Mouse (Mus musculus): ENCODE measurements around the gene Fam57a.

The Fam57a gene

DNA sequence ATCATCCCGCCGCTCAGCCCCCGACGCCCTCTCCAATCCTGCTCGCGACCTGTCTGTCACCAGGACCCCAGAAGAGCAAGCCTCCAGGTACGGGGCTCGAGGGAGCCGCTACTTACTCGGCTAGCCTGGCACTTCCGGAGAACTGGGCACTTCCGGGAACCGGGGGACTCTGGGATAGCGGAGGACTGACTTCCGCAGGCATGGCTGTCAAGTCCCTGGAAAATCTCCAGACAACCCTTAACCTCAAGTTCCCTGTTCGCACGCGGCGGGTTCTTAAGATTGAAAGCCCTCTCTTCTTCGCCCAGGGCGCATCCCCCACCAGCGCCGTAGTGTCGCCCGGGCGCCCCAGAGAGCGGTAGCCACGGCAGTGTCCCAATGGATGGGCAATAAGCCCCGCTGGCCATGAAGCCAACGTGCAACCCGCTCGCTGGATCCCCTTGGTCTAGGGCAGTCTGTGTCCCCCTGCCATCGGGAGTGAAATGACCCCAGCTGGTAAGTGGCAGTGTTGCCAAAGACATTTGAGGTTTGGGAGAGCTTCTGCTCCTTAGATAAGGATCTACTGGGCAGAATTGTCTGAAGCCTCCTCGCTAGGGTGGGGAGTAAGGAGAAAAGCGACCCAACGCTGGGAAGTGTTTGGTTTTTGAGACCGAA is at the start of gene Fam57a, which contains the start of gene Vps53:
Fam57a (plus strand) TSS at position 177 of the 651 bp plus-strand sequence.
Vps53 (minus strand) TSS at position 153 of the 651 bp plus-strand sequence.
- peak; percentile 89 for DNase-seq

GRCm38 (mm10) chr11:76130859-76131258 is 48.6 kb upstream of the Fam57a start:
- no peak for DNase-seq

DNA sequence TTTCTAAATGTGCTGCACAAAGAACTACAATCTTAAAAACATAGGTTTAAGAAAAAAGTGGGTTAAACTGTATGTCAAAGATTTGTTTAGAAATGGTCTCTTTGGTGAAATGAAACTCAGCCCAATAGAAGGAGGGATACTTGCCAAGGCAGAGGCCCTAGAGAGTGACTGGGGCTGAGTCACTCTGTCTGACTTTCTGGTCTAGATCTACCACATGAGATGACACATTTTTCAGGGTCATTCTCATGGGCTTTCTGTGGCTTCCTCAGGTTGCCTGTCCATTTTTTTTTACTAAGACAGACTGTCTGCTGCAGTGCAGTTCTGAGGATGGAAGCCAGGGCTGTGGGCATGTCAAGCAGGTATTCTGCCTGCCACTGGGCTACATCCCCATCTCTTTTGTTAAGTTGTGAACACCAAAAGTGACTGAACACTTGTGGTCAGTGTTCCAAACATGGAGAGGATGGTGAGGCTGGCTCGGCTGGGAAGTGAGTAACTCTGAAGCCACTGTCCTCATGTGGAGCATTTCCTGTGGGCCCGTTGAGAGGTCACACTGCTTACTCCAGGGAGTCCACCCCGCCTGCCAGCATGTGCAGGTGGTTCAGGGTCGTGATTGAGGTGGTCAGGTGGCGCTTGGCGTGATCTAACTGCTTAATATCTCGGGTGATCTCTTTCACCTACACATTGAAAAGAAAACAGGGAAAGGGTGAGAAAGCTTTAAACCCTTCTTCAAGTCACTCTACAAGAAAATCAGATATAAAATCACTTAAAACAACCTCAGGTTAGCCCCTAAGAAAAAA is 43.6 kb upstream of the Fam57a start:
- DNase-seq, result no peak

DNA sequence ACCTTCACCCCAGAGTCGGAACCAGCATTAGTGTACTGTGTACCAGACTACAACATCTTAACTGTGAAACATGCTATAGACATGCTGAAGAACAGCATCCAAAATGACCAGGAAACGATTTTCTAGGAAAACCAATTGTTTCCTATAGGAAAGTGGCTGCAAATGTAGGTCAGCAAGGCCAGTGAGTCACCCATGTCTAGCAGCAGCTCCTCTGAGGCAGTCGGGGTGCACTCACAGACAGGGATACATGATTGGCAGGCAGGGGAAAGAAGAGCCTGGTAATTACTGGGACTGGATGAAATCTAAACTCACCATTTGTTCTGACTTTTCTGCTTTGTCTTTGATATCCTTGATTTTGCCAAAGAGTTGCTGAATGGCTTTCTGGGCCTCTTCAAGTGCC is 41.5 kb upstream of the Fam57a start:
- DNase-seq, result no peak

DNA sequence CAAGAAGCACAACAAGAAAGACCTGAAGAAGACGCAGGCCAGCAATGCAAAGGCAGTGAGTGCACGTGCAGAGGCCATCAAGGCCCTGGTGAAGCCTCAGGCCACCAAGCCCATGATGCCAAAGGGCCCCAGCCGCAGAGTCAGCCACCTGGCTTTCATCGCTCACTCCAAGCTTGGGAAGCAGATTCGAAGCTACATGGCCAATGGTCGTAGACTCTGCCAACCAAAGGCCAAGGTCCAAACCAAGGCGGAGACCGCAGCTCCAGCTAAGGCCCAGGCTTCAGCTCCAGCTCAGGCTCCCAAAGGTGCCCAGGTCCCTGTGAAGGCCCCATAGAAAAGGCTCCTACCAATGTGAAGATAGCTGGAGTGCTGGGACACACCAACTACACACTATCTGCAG is 35.1 kb upstream of the Fam57a start:
- no peak for DNase-seq

DNA sequence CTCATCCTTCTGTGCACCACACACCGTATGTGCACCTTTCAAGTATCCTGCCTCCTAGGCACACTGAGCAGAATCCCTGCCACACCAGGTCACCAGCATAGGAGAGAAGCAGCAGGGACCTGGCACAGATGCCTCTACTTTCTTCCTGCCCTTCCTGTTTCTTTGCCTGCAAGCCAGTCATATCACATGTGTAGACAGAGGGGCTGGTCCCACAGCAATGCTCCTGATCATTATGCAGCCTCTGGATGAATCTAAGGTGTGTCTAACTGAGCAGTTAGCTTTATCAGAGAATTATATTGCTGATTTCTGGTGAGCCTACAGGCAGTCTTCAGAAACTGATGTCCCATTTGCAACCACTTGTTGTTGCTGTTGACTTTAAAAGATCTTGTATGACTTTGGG is 34.3 kb upstream of the Fam57a start:
- no peak for DNase-seq

DNA sequence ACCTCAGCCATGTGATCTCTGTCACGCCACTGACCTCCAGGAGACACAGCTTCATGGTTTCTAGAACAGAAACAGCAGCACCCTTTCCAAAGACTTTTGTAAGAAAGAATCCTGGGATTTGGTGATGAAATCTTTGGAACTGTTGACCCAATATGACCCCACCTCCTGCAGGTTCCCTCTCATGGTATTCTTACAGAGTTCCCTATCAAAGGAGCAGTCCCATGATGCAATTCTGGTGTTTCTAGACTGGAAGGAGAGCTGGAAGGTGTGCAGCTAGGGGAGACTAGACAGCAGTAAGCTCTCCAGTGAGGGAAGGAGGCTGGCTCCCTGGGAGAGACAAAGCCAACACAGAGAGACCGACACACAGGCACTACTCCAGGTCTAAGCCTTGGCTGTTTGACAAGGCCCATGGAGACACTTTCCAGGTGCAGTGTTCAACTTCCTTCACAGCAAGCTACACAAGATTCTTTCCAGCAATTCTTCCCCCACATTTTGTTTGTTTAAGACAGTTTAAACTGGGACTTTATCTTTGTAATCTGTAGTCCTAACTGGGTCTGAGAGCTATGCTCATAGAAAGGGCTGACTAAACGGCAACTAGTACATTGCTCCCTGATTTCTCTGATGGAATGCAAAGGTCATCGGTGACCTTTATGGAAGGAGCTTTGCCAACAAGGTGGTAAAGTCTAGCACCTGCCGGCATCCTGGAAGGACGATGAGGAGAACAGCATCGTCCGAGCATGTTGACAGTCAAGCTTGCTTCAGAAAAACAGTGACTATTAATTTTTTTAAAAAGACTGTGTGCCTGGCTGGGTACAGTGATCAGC is 33.1 kb upstream of the Fam57a start:
- DNase-seq, result no peak

GRCm38 (mm10) chr11:76148055-76149008 is 31.1 kb upstream of the Fam57a start:
- no peak for DNase-seq

GRCm38 (mm10) chr11:76150980-76151379 is 28.5 kb upstream of the Fam57a start:
- DNase-seq, result no peak

GRCm38 (mm10) chr11:76153236-76153951 is 26.1 kb upstream of the Fam57a start:
- no peak for DNase-seq

DNA sequence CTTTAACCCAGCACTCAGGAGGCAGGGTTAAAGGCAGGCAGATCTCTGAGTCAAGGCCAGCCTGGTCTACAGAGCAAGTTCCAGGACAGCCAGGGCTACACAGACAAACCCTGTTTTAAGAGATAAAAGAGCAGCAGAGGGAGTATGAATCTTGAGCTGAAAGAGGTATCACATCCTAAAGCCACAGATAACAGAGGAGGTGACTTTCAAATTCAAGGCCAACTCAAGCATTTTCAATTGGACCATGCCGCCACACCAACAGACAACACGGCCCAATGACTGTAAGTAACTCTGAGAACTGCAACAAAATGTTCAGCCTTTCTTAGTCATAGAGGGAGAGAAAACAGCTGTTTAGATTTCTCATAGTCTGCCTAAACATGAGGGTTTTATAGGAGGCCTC is 25.3 kb upstream of the Fam57a start:
- no peak for DNase-seq

- DNase-seq, result no peak
Observed at GRCm38 (mm10) chr11:76154861-76155260, 24.6 kb upstream of the Fam57a start.

DNA sequence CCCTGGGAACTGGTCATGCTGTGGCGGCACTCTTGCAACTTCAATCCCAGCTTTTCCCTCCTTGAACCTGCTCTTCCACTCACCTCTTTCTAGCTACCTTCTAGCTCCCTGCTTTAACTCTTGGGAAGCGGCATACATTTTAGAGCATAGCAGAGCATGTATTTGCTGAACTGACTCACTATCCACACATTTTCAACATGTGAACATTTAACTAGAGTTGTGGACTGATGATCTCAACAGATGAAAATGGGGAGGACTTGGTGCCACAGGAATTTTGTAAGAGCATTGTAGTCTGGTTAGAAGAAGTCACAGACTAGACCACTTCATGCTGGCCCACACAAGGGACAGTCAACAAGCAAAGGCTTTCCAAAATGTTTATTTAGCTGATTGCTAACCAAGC is 21.1 kb upstream of the Fam57a start:
- no peak for DNase-seq

- DNase-seq, result no peak
Observed at GRCm38 (mm10) chr11:76160251-76160650, 19.2 kb upstream of the Fam57a start.

GRCm38 (mm10) chr11:76166657-76167056 is 12.8 kb upstream of the Fam57a start:
- DNase-seq, result no peak

DNA sequence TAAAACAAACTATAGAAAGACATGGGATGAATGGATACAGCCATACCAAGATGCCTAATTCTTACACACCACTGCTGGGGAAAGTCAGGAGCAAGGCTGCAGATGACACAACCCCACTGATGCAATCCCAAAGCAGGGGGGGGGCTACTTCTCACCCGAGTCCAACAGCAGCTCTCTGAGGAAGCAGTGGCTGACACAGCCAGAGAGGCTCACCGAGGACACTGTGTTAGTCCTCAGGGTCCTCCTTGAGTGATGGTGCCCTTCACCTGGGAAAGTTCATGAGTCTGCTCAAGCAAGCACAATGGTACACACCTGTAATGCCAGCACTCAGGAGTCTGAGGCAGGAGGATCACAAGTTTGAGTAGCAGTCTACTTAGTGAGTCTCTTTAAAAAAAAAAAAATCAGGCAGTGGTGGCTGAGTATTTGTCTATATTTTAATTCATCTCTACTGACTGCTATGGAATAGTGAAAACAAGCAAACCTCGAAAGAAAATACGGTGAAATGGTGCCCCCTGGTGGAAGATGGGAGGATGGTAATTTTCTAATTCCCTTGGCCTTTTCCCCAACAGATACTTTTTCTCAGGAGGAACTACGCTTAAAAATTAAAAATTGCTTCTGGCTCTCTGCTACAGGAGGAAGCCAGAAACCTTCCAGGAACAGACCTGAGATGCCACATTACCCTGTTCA is 12.2 kb upstream of the Fam57a start:
- DNase-seq, result peak; percentile 60

DNA sequence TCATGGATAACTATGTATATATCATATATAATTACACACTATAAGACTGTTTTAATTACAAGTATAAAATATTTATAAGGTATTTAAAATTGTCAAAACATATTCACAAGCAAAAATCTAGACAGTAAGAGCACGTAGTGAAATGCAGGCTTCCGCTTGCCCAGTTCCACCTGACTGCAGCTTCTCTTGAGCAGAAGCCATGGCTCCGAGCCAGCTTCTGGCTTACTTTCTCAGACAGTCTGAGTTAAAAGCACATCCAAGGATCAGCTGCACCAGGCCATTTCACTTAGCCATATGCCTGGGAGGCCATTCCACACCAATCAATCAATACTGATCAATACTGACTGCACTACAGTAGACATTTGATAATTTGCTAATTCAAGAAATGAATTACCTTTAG is 10.5 kb upstream of the Fam57a start:
- no peak for DNase-seq

DNA sequence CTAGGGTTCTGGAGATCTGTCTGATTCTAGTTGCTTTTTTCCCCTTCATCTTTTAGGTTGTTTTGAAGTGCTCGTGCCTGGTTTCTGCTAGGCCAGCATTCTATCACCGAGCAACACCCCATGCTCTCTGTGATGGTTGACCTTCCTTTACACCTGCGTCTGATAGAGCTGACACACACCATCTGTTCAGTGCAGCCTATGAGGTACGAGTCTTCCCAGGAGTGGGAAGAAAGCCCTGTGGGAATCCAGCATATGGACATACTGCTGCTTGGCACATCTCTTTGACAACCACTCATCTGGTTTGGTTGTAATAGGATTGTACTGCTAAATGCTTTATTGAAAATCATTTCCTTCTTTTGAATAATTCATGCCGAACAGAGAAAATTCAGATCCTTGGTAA is 9.3 kb upstream of the Fam57a start:
- no peak for DNase-seq

- DNase-seq, result peak; percentile 48
Observed at GRCm38 (mm10) chr11:76178726-76179494, 561 bp upstream of the Fam57a start.

GRCm38 (mm10) chr11:76180146-76180540 is 672 bp downstream of the Fam57a start:
- no peak for DNase-seq
